In genomic region chr2:149831459-149832245, GRCm38 (mm10) we compare ENCODE assay signal across 8 mouse cellular contexts. TPM values are rescaled to one million over a fixed set of nuclear protein-coding genes. Genes with fewer than 3 reads are reported as not detected.
DNase-seq lines count a peak whose midpoint lies in the region; ATAC-seq and TF ChIP-seq lines count a peak whose summit lies in the region.

No protein-coding gene starts in this region.

- H3K9ac ChIP-seq in heart, postnatal 0 days (replicated peaks; ENCODE audit: low read depth, low read length) = no peak overlapping the region
- peak overlapping the region; percentile 68 for H3K9ac ChIP-seq in limb, embryonic 13.5 days

- H3K4me3 ChIP-seq in heart, postnatal 0 days (ENCODE audit: low read depth, low read length) = peak overlapping the region; percentile 48
- H3K4me3 ChIP-seq in limb, embryonic 13.5 days = peak overlapping the region; percentile 65

- WGBS in heart, postnatal 0 days = 1% methylated on average over 29 of the region's 29 CpGs
- 1% methylated on average over 29 of the region's 29 CpGs for WGBS in limb, embryonic 13.5 days

- H3K27me3 ChIP-seq in heart, postnatal 0 days (ENCODE audit: control insufficient read depth, insufficient read depth, low read length) = peaks cover 44% of the 10 kb centered on the region
- H3K27me3 ChIP-seq in limb, embryonic 13.5 days = peaks cover 49% of the 10 kb centered on the region

- no peak overlapping the region for H3K27ac ChIP-seq in heart, postnatal 0 days (ENCODE audit: low read depth)
- H3K27ac ChIP-seq in limb, embryonic 13.5 days = no peak overlapping the region

- no peak for DNase-seq in heart, postnatal 0 days (ENCODE audit: low spot score)
- no peak for DNase-seq in heart, postnatal 10 days
- peak; percentile 45 for DNase-seq in cerebellum, adult 8-10 months
- DNase-seq in frontal cortex, postnatal 25 days (ENCODE audit: low spot score in 2 of 2) = peak; percentile 20 to 30
- DNase-seq in right cerebral cortex, postnatal 25 days = peak; percentile 65
- DNase-seq in gastrocnemius, adult 18-20 months (ENCODE audit: low spot score) = no peak
- no peak for DNase-seq in thymus, postnatal 14 days

- H3K36me3 ChIP-seq in heart, postnatal 0 days (replicated peaks; ENCODE audit: control insufficient read depth, insufficient read depth, low read length) = no peaks in the 10 kb centered on the region
- no peaks in the 10 kb centered on the region for H3K36me3 ChIP-seq in limb, embryonic 13.5 days

- H3K4me2 ChIP-seq in heart, postnatal 0 days (ENCODE audit: low read depth, low read length) = peak overlapping the region; percentile 78
- peak overlapping the region; percentile 89 for H3K4me2 ChIP-seq in limb, embryonic 13.5 days (replicated peaks)

- no peak for ATAC-seq in heart, postnatal 0 days (ENCODE audit: insufficient read depth, low read depth)
- ATAC-seq in limb, embryonic 13.5 days (ENCODE audit: low FRiP score, low read depth) = no peak

- TF ChIP-seq EP300 in heart, postnatal 0 days (IDR thresholded peaks at IDR 0.05; ENCODE audit: low read depth) = no peak

- H3K4me1 ChIP-seq in heart, postnatal 0 days (ENCODE audit: control insufficient read depth, insufficient read depth) = peaks cover 12% of the 10 kb centered on the region
- peaks cover 17% of the 10 kb centered on the region for H3K4me1 ChIP-seq in limb, embryonic 13.5 days

- intact Hi-C loops in heart, postnatal 10 days (cut with DNase I) = no loop called here

- TF ChIP-seq CTCF in heart, postnatal 0 days (IDR thresholded peaks at IDR 0.05; ENCODE audit: low read depth) = no peak

- no peaks in the 10 kb centered on the region for H3K9me3 ChIP-seq in heart, postnatal 0 days (replicated peaks; ENCODE audit: control insufficient read depth, low read length)
- H3K9me3 ChIP-seq in limb, embryonic 13.5 days = no peaks in the 10 kb centered on the region

RNA-seq across cellular contexts. Expression of gene C530025M09Rik, which starts 0.6 kb away (rescaled TPM):
- not detected in 2 replicates for total RNA-seq in heart, postnatal 0 days (2014; rRNA removed; ENCODE audit: low replicate concordance)
- polyA plus RNA-seq in heart, postnatal 0 days (2015; fragmentation: Nextera tagmentation; extraction: Ambion mirVana) = not detected in 2 replicates
- total RNA-seq in heart, postnatal 10 days (2021) = not detected
- polyA plus RNA-seq in limb, embryonic 13.5 days (2015; fragmentation: Nextera tagmentation; extraction: Ambion mirVana) = 0.41 and 0.45 TPM in 2 replicates
- total RNA-seq in gastrocnemius, adult 18-20 months (2021) = not detected

RNA-seq across cellular contexts. Expression of gene Syndig1, which starts 2.6 kb away (rescaled TPM):
- total RNA-seq in heart, postnatal 0 days (2014; rRNA removed; ENCODE audit: low replicate concordance) = 1.5 and 1.9 TPM in 2 replicates
- 0.51 and 0.82 TPM in 2 replicates for polyA plus RNA-seq in heart, postnatal 0 days (2015; fragmentation: Nextera tagmentation; extraction: Ambion mirVana)
- under 1 TPM; 0.20 to 0.29 TPM for total RNA-seq in heart, postnatal 10 days (2021)
- 11.3 and 14.0 TPM in 2 replicates for polyA plus RNA-seq in limb, embryonic 13.5 days (2015; fragmentation: Nextera tagmentation; extraction: Ambion mirVana)
- not detected for total RNA-seq in gastrocnemius, adult 18-20 months (2021)

Comparison
In these comparisons a context has a peak if more than half of its experiments do, and no peak if none do; other contexts are left out.
1. DNase-seq: peak in cerebellum, adult 8-10 months (single experiment), frontal cortex, postnatal 25 days (2 of 2) and right cerebral cortex, postnatal 25 days (single experiment); none in heart, postnatal 0 days (single experiment), heart, postnatal 10 days (0 of 2), gastrocnemius, adult 18-20 months (single experiment) and thymus, postnatal 14 days (single experiment).